Mouse (Mus musculus): Measurements from ENCODE around the gene Znrd1. TPM values are rescaled to one million over a fixed set of nuclear protein-coding genes. Genes with fewer than 3 reads are reported as not detected.
A peak's percentile ranks its signal among the peaks of the same experiment; 100 is the strongest.
"Not testable (repeated sequence)": the region's sequence is repeated elsewhere in the genome, so short reads cannot be mapped to it uniquely, and the experiment has no call there.

The Znrd1 gene
- polyA plus RNA-seq, 1 experiment from 2014 or later, result 97.2 TPM

DNA sequence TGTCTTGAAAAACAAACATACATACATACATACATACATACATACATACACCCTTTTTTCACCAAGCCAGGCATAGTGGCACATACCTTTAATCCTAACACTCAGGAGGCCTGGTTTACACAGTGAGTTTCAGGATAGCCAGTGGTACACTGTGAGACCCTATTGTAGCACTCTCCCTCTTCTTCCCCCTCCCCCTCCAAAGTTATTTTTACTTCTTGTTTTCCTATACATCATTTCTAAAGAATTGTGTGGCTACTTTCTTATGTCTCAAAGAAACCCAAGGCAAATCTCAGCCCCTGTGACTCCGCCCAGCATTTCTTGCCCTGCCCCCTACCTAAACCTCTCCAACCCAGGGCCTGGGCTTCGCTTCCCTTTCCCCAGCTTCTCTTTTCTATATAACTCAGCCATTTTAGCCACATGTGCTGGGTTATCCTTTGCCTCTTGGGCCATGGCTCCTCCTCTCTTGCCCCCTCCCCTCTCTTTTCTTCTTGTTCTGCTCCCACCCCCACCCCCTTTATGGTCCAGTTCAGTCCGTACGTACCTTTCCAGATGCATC lies 35.5 kb upstream of the Znrd1 start:
- no peak overlapping the region for H3K4me3 ChIP-seq (ENCODE audit: low read depth, low read length)
- no peak for ATAC-seq (ENCODE audit: insufficient number of reproducible peaks, insufficient read depth, low FRiP score, low read depth)
- WGBS, result 82% methylated on average over 4 of the region's 4 CpGs
- no peak overlapping the region for H3K4me2 ChIP-seq (replicated peaks; ENCODE audit: low read depth, low read length)
- H3K9me3 ChIP-seq (ENCODE audit: control insufficient read depth, low read depth, low read length), result no peaks in the 10 kb centered on the region
- H3K27ac ChIP-seq (ENCODE audit: low read length), result no peak overlapping the region
- 0 out of 2 replicates have a peak, but pooled peaks cover 4% of the 10 kb centered on the region for H3K27me3 ChIP-seq (ENCODE audit: control insufficient read depth, insufficient read depth, low read length)
- no peaks in the 10 kb centered on the region for H3K4me1 ChIP-seq (ENCODE audit: control insufficient read depth, insufficient read depth, low read length)
- no peaks in the 10 kb centered on the region for H3K36me3 ChIP-seq (ENCODE audit: control insufficient read depth, insufficient read depth, low read length)
- no peak overlapping the region for H3K9ac ChIP-seq (replicated peaks; ENCODE audit: low read depth, low read length)

DNA sequence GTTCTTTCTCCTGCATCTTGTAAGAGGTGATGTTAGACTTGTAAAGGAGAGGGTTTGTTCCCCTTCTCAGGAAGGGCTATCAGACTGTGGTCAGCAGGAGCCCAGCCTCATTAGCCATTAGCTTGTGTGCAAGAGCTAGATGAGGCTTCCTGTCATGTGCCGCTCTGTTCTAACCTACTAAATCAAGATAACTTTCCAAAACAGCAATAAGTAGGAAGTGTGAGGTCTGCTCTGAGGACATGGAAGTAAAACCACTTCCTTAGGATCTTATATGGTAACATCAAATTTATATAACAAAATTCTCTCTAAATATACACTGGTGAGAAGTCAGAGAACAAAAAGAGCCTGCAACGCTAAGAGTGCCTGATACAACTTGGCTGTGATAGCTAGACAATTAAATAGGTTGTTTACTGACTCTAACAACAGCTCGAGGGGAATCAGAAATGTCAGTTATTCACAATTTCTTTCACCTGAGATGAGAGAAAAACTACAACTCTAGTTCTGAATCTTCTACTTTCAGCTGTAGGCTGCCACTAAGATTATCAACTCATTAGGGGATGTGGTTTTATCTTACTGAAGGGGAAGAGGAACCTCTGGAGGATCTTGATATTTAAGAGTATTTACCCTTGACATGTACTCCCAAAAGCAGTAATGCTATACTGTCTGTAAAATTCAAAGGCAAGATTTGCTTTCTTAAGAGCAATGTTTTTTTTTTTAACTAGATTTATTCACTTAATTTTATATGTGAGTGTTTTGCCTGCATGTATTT lies 34.2 kb upstream of the Znrd1 start:
- 65% methylated on average over 3 of the region's 3 CpGs for WGBS
- H3K9me3 ChIP-seq (ENCODE audit: control insufficient read depth, low read depth, low read length), result no peaks in the 10 kb centered on the region
- no peak for ATAC-seq (ENCODE audit: insufficient number of reproducible peaks, insufficient read depth, low FRiP score, low read depth)

GRCm38 (mm10) chr17:36990630-36991029 lies 32.3 kb upstream of the Znrd1 start:
- ATAC-seq (ENCODE audit: insufficient number of reproducible peaks, insufficient read depth, low FRiP score, low read depth); H3K27ac ChIP-seq (ENCODE audit: low read length); H3K9ac ChIP-seq (replicated peaks; ENCODE audit: low read depth, low read length); H3K4me1 ChIP-seq (ENCODE audit: control insufficient read depth, insufficient read depth, low read length); H3K4me2 ChIP-seq (replicated peaks; ENCODE audit: low read depth, low read length); H3K9me3 ChIP-seq (ENCODE audit: control insufficient read depth, low read depth, low read length); H3K36me3 ChIP-seq (ENCODE audit: control insufficient read depth, insufficient read depth, low read length); H3K4me3 ChIP-seq (ENCODE audit: low read depth, low read length): not testable (repeated sequence)
- peaks cover 16% of the 10 kb centered on the region; the same call in 1 of the 2 replicates for H3K27me3 ChIP-seq (ENCODE audit: control insufficient read depth, insufficient read depth, low read length)
- 85% methylated on average over 6 of the region's 6 CpGs for WGBS

More for the DNA sequence above, 34.2 kb upstream of the Znrd1 start:
- Histone ChIP-seq H3K27me3 (ENCODE audit: control insufficient read depth, insufficient read depth, low read length) (peaks cover 14% of the 10 kb centered on the region; the same call in 1 of the 2 replicates), H3K4me2 (replicated peaks; ENCODE audit: low read depth, low read length) (no peak overlapping the region), H3K27ac (ENCODE audit: low read length) (no peak overlapping the region), H3K36me3 (ENCODE audit: control insufficient read depth, insufficient read depth, low read length) (no peaks in the 10 kb centered on the region), H3K4me1 (ENCODE audit: control insufficient read depth, insufficient read depth, low read length) (no peaks in the 10 kb centered on the region), H3K9ac (replicated peaks; ENCODE audit: low read depth, low read length) (no peak overlapping the region), H3K4me3 (ENCODE audit: low read depth, low read length) (no peak overlapping the region)

- Histone ChIP-seq H3K4me3 (ENCODE audit: low read depth, low read length) (no peak within 1 kb of the TSS), H3K4me1 (ENCODE audit: control insufficient read depth, insufficient read depth, low read length) (no peaks in the 10 kb centered on the region), H3K27ac (ENCODE audit: low read length) (no peak within 1 kb of the TSS), H3K9ac (replicated peaks; ENCODE audit: low read depth, low read length) (no peak within 1 kb of the TSS), H3K36me3 (ENCODE audit: control insufficient read depth, insufficient read depth, low read length) (no peaks in the 10 kb centered on the region), H3K27me3 (ENCODE audit: control insufficient read depth, insufficient read depth, low read length) (peaks cover 16% of the 10 kb centered on the region; the same call in 1 of the 2 replicates), H3K4me2 (replicated peaks; ENCODE audit: low read depth, low read length) (peak within 1 kb of the TSS; percentile 30; the same call in 1 of the 2 replicates), H3K9me3 (ENCODE audit: control insufficient read depth, low read depth, low read length) (no peaks in the 10 kb centered on the region)
- ATAC-seq (ENCODE audit: insufficient number of reproducible peaks, insufficient read depth, low FRiP score, low read depth), result no peak
- 28% methylated on average over 5 of the region's 5 CpGs for WGBS
Measured at GRCm38 (mm10) chr17:36989437-36989836, 31.1 kb upstream of the Znrd1 start, which contains the start of gene H2-M5. TSS of gene H2-M5 (minus strand) at chr17:36989537.

DNA sequence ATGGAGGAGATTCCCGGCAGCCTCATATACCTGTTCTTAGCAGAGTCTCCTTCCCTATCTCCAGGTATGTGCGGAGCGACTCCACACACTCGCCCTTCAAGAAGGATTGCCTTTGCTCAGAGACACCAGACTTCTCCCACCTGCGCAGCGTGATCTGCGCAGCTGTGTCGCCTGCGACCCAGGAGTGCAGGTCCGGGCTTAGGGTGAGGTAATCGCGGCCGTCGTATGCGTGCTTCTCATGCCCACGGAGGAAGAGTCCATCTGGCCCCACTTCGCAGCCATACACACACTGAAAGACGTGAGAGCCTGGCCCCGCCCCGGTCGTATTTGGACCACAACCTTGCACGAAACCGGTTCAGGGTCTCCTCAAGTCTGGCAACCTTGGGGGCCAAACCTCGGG lies 30.1 kb upstream of the Znrd1 start:
- Histone ChIP-seq H3K4me1 (ENCODE audit: control insufficient read depth, insufficient read depth, low read length) (no peaks in the 10 kb centered on the region), H3K4me2 (replicated peaks; ENCODE audit: low read depth, low read length) (peak overlapping the region; percentile 30; the same call in 1 of the 2 replicates), H3K9me3 (ENCODE audit: control insufficient read depth, low read depth, low read length) (no peaks in the 10 kb centered on the region), H3K27ac (ENCODE audit: low read length) (no peak overlapping the region), H3K4me3 (ENCODE audit: low read depth, low read length) (no peak overlapping the region), H3K9ac (replicated peaks; ENCODE audit: low read depth, low read length) (no peak overlapping the region), H3K27me3 (ENCODE audit: control insufficient read depth, insufficient read depth, low read length) (peaks cover 16% of the 10 kb centered on the region; the same call in 1 of the 2 replicates), H3K36me3 (ENCODE audit: control insufficient read depth, insufficient read depth, low read length) (no peaks in the 10 kb centered on the region)
- ATAC-seq (ENCODE audit: insufficient number of reproducible peaks, insufficient read depth, low FRiP score, low read depth), result no peak
- WGBS, result 9% methylated on average over 24 of the region's 24 CpGs

- Histone ChIP-seq H3K4me2 (replicated peaks; ENCODE audit: low read depth, low read length) (0 out of 2 replicates have a peak overlapping the region, but pooled peaks have one; percentile 34), H3K27ac (ENCODE audit: low read length) (no peak overlapping the region), H3K4me1 (ENCODE audit: control insufficient read depth, insufficient read depth, low read length) (peaks cover 8% of the 10 kb centered on the region; the same call in 1 of the 2 replicates), H3K9me3 (ENCODE audit: control insufficient read depth, low read depth, low read length) (no peaks in the 10 kb centered on the region), H3K27me3 (ENCODE audit: control insufficient read depth, insufficient read depth, low read length) (0 out of 2 replicates have a peak, but pooled peaks cover 2% of the 10 kb centered on the region), H3K36me3 (ENCODE audit: control insufficient read depth, insufficient read depth, low read length) (no peaks in the 10 kb centered on the region), H3K4me3 (ENCODE audit: low read depth, low read length) (no peak overlapping the region), H3K9ac (replicated peaks; ENCODE audit: low read depth, low read length) (no peak overlapping the region)
- ATAC-seq (ENCODE audit: insufficient number of reproducible peaks, insufficient read depth, low FRiP score, low read depth), result no peak
- WGBS, result 20% methylated on average over 5 of the region's 5 CpGs
Measured at GRCm38 (mm10) chr17:36982253-36983155, 24.1 kb upstream of the Znrd1 start.

GRCm38 (mm10) chr17:36981845-36982244 lies 23.5 kb upstream of the Znrd1 start:
- Histone ChIP-seq H3K4me3 (ENCODE audit: low read depth, low read length) (no peak overlapping the region), H3K27me3 (ENCODE audit: control insufficient read depth, insufficient read depth, low read length) (no peaks in the 10 kb centered on the region), H3K27ac (ENCODE audit: low read length) (no peak overlapping the region), H3K36me3 (ENCODE audit: control insufficient read depth, insufficient read depth, low read length) (no peaks in the 10 kb centered on the region), H3K9me3 (ENCODE audit: control insufficient read depth, low read depth, low read length) (no peaks in the 10 kb centered on the region), H3K4me1 (ENCODE audit: control insufficient read depth, insufficient read depth, low read length) (peaks cover 8% of the 10 kb centered on the region; the same call in 1 of the 2 replicates), H3K9ac (replicated peaks; ENCODE audit: low read depth, low read length) (no peak overlapping the region), H3K4me2 (replicated peaks; ENCODE audit: low read depth, low read length) (peak overlapping the region; percentile 34)
- 10% methylated on average over 4 of the region's 4 CpGs for WGBS
- ATAC-seq (ENCODE audit: insufficient number of reproducible peaks, insufficient read depth, low FRiP score, low read depth), result no peak

DNA sequence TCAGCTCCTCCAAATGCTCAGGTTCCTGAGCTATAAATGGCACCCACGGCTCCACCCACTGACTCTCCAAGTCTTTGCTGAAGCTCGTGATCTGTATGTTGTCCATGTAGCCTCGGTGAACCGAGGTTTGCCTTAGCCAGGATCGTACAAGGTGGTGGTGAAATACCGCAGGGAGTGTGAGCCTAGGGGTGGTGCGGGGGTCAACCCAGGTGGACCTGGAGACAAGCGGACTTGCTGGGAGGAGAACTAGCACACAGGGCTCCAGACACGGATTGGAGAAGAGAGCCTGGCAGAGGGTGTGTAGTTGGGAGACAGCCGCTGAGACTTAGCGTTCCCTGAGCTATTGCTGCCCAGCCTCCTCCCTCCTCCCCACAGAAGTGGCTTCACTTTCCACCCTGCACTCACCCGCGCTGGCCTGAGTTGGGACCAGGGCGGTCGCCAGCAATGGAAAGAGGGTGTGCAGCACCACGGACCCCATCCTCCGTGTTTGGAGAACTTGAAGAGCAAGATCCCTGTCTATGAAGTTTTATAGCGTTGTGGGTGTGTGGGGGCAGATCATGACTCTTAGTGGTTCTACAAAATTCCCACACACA lies 23.0 kb upstream of the Znrd1 start, which contains the start of gene 2410137M14Rik:
2410137M14Rik (minus strand) TSS at position 17 of the 593 bp plus-strand sequence.
- H3K9me3 ChIP-seq (ENCODE audit: control insufficient read depth, low read depth, low read length), result no peaks in the 10 kb centered on the region
- 14% methylated on average over 18 of the region's 18 CpGs for WGBS

More for the DNA sequence above, 23.0 kb upstream of the Znrd1 start, which contains the start of gene 2410137M14Rik:
- peak within 1 kb of the TSS; percentile 34 for H3K4me2 ChIP-seq (replicated peaks; ENCODE audit: low read depth, low read length)
- H3K4me1 ChIP-seq (ENCODE audit: control insufficient read depth, insufficient read depth, low read length), result peaks cover 8% of the 10 kb centered on the region; the same call in 1 of the 2 replicates
- no peak for ATAC-seq (ENCODE audit: insufficient number of reproducible peaks, insufficient read depth, low FRiP score, low read depth)
- no peak within 1 kb of the TSS for H3K9ac ChIP-seq (replicated peaks; ENCODE audit: low read depth, low read length)
- no peaks in the 10 kb centered on the region for H3K27me3 ChIP-seq (ENCODE audit: control insufficient read depth, insufficient read depth, low read length)
- H3K4me3 ChIP-seq (ENCODE audit: low read depth, low read length), result no peak within 1 kb of the TSS
- H3K27ac ChIP-seq (ENCODE audit: low read length), result no peak within 1 kb of the TSS
- H3K36me3 ChIP-seq (ENCODE audit: control insufficient read depth, insufficient read depth, low read length), result no peaks in the 10 kb centered on the region

All from stomach, embryonic 14.5 days (tissue).